Mouse (Mus musculus) C2C12 (cell line): ENCODE results near the gene Foxb2. TPM values are rescaled to one million over a fixed set of nuclear protein-coding genes. Genes with fewer than 3 reads are reported as not detected.

Source experiments
- H3K27me3 ChIP-seq: one replicate; pipeline ENCODE4 v1.6.1; 2011; ENCODE audit not compliant: control insufficient read depth, insufficient read depth, insufficient read length
- H3K36me3 ChIP-seq: one replicate; pipeline ENCODE4 v1.6.1; 2011; ENCODE audit not compliant: control insufficient read depth, insufficient read depth
- H3K4me3 ChIP-seq: one replicate; pipeline ENCODE4 v1.5.1; 2011; ENCODE audit warnings: mild to moderate bottlenecking, control low read depth; ENCODE audit not compliant: poor library complexity, insufficient read depth, severe bottlenecking
- H3K79me2 ChIP-seq: one replicate; pipeline ENCODE4 v1.6.1; 2011; ENCODE audit not compliant: control insufficient read depth, insufficient read depth
- H3K79me3 ChIP-seq: one replicate; pipeline ENCODE4 v1.6.1; 2011; ENCODE audit warnings: low read depth, control low read depth
- H3ac ChIP-seq: one replicate; pipeline ENCODE3; 2011; ENCODE audit warnings: low read depth; ENCODE audit not compliant: control insufficient read depth, insufficient read length
- CEBPB ChIP-seq: IDR thresholded peaks from one replicate; pipeline ENCODE4 v1.6.1; 2011; ENCODE audit warnings: low read depth, mild to moderate bottlenecking, control low read depth, moderate library complexity
- CTCF ChIP-seq: IDR thresholded peaks from one replicate; pipeline ENCODE4 v1.5.1; 2011; ENCODE audit not compliant: control insufficient read depth, insufficient read depth, insufficient read length
- FOSL1 ChIP-seq: IDR thresholded peaks from one replicate; pipeline ENCODE4 v1.8.0; 2011; ENCODE audit warnings: mild to moderate bottlenecking, low read length; ENCODE audit not compliant: poor library complexity, insufficient read depth, severe bottlenecking
- MAX ChIP-seq: IDR thresholded peaks from one replicate; pipeline ENCODE4 v1.6.1; 2011; ENCODE audit warnings: mild to moderate bottlenecking, control low read depth
- MYOD1 ChIP-seq: IDR thresholded peaks from one replicate; pipeline ENCODE4 v1.6.1; 2011; ENCODE audit warnings: low read depth; ENCODE audit not compliant: control insufficient read depth, insufficient read length
- MYOG ChIP-seq: IDR thresholded peaks from one replicate; pipeline ENCODE4 v1.6.1; 2011; ENCODE audit not compliant: control insufficient read depth, insufficient read length; ENCODE audit errors: extremely low read depth
- USF1 ChIP-seq: IDR thresholded peaks from one replicate; pipeline ENCODE4 v1.6.1; 2011; ENCODE audit warnings: low read depth, mild to moderate bottlenecking, control low read depth, moderate library complexity
- polyA plus RNA-seq: library from polyadenylated mRNA; unstranded; fragments of >200 nt; fragmentation: generic; extraction: Trizol; gene quantifications from one replicate; pipeline ENCODE4 v1.2.1, GENCODE M21; 2012; ENCODE audit warnings: missing spikeins

The Foxb2 gene
- polyA plus RNA-seq, 1 experiment, result not detected

GRCm38 (mm10) chr19:16827657-16828056 is 45.9 kb downstream of the Foxb2 start:
- no peaks in the 10 kb centered on the region for H3K27me3 ChIP-seq
- H3K4me3 ChIP-seq, result no peak overlapping the region
- no peak for TF ChIP-seq MAX
- H3K79me2 ChIP-seq, result no peaks in the 10 kb centered on the region
- no peaks in the 10 kb centered on the region for H3K79me3 ChIP-seq
- no peaks in the 10 kb centered on the region for H3K36me3 ChIP-seq
- no peak overlapping the region for H3ac ChIP-seq

DNA sequence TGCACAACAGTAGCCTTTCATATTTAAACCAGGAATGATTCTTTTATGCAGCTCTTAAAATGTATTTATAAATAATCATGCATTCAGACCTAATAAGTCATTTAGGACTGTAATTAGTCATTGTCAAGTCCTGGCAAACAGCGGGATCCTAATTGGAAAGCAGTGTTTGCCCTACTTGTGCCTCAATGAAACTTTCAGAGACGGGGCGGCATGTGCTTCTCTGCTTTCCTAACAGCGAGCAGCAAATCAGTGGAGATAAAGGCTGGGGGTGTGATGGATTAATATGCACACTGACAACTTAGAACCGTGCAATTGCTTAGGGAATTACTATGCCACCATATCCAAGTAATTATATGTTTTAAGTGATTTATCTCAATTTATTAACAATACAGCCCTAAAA is 48.4 kb downstream of the Foxb2 start:
- Histone ChIP-seq H3K4me3 (no peak overlapping the region), H3K36me3 (no peaks in the 10 kb centered on the region), H3K27me3 (no peaks in the 10 kb centered on the region), H3ac (no peak overlapping the region), H3K79me3 (no peaks in the 10 kb centered on the region), H3K79me2 (no peaks in the 10 kb centered on the region)
- TF ChIP-seq FOSL1, result no peak
- TF ChIP-seq MYOD1, result no peak
- TF ChIP-seq USF1, result no peak
- TF ChIP-seq MAX, result no peak
- no peak for TF ChIP-seq CTCF
- TF ChIP-seq CEBPB, result no peak
- TF ChIP-seq MYOG, result no peak

Other genes starting within 250 kb of the Foxb2 start
- 3.0 TPM for gene Vps13a, start 92.9 kb downstream of the Foxb2 start, polyA plus RNA-seq
- gene Prune2, start 82.3 kb upstream of the Foxb2 start, polyA plus RNA-seq, result 17.0 TPM